ENCODE assay signal across 11 mouse cellular contexts in the genomic region with DNA sequence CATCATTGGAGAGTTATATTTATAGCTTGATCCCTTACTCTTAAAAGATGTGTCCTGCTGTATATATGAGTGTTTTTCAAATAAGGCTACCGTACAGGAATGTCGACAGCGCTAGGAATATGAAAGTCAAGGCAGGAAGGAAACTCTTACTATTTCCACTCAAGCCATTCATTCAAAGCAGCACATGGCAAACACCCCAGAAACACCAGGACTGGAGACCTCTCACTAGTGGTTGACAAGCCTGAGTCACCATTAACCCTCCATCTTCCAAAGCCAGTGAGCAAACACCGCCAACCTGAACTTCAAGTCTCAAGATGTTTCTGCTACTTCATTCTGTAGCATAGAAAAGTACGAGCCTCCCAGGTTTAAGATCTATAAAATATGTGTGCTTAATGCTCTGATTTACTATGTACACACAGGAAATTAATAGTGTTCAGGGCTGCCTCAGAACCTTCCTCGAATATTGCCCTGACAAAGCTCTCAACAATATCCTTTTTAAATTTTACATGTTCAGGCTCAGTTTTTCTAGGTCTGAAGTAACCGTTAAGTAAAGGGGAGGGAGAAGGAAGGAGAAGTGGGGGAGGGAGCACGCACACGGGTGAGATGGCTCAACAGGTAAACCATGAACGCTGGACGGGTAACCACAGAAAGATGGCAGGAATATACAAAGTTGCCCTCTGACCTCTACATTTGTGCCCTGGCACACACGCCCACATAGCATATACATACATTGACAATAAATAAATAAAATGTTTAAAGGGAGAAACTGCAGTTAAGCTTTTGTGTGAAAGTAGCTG. TPM values are rescaled to one million over a fixed set of nuclear protein-coding genes. Genes with fewer than 3 reads are reported as not detected.
A peak's percentile ranks its signal among the peaks of the same experiment; 100 is the strongest.
DNase-seq lines count a peak whose midpoint lies in the region; ATAC-seq and TF ChIP-seq lines count a peak whose summit lies in the region.
"Had no signal": no experiment of that assay in that cellular context is flagged by ENCODE, and none has a peak within 500 bp of the region (broad histone marks: within the 10 kb centered on the region; RNA-seq: fewer than 3 reads in every experiment).

No protein-coding gene starts in this region.

- 70% methylated on average over 12 of the region's 12 CpGs for WGBS in liver, embryonic 11.5 days
- WGBS in stomach, embryonic 14.5 days, result 43% methylated on average over 12 of the region's 12 CpGs

- peak overlapping the region; percentile 40 for H3K4me3 ChIP-seq in left cerebral cortex, adult 2 months
- no peak overlapping the region; the same call in 1 of the 2 replicates for H3K4me3 ChIP-seq in liver, embryonic 11.5 days (ENCODE audit: low read depth, low read length)
- H3K4me3 ChIP-seq in stomach, embryonic 14.5 days (ENCODE audit: low read depth, low read length), result peak overlapping the region; percentile 31; the same call in 1 of the 2 replicates
- H3K4me3 ChIP-seq: erythroblast, embryonic 14.5 days had no signal

- H3K4me2 ChIP-seq in liver, embryonic 11.5 days, result peak overlapping the region; percentile 54
- H3K4me2 ChIP-seq in stomach, embryonic 14.5 days (replicated peaks; ENCODE audit: low read depth, low read length), result peak overlapping the region; percentile 50

- no peaks in the 10 kb centered on the region for H3K4me1 ChIP-seq in liver, embryonic 11.5 days (replicated peaks; ENCODE audit: control insufficient read depth, insufficient read depth, low read length)
- no peaks in the 10 kb centered on the region for H3K4me1 ChIP-seq in stomach, embryonic 14.5 days (ENCODE audit: control insufficient read depth, insufficient read depth, low read length)
- H3K4me1 ChIP-seq: liver, embryonic 15.5 days had no signal

- no peaks in the 10 kb centered on the region for H3K9me3 ChIP-seq in liver, embryonic 11.5 days (ENCODE audit: control insufficient read depth, low read length)
- H3K9me3 ChIP-seq in stomach, embryonic 14.5 days (ENCODE audit: control insufficient read depth, low read depth, low read length), result no peaks in the 10 kb centered on the region
- H3K9me3 ChIP-seq: hindbrain, embryonic 15.5 days; liver, embryonic 15.5 days had no signal

- peak; percentile 39 for DNase-seq in adrenal gland, postnatal 14 days
- no peak for DNase-seq in adrenal gland, adult 18-20 months (ENCODE audit: low spot score in 2 of 2)
- no peak for DNase-seq in left cerebral cortex, adult 2 months (ENCODE audit: extremely low spot score in 1 of 2, low spot score in 2 of 2)
- no peak for DNase-seq in left cerebral cortex, adult 11 months (ENCODE audit: low spot score)
- DNase-seq in liver, embryonic 11.5 days (ENCODE audit: low spot score), result no peak
- no peak for DNase-seq in thymus, postnatal 25 days
- no peak for DNase-seq in cerebellum, postnatal 25 days

- no peak overlapping the region for H3K27ac ChIP-seq in left cerebral cortex, adult 2 months
- no peak overlapping the region for H3K27ac ChIP-seq in liver, embryonic 11.5 days (ENCODE audit: low read depth, low read length)
- H3K27ac ChIP-seq in stomach, embryonic 14.5 days (ENCODE audit: low read length), result no peak overlapping the region; the same call in 1 of the 2 replicates
- H3K27ac ChIP-seq: hindbrain, embryonic 15.5 days; liver, embryonic 15.5 days had no signal

- H3K36me3 ChIP-seq in liver, embryonic 11.5 days (ENCODE audit: control insufficient read depth, insufficient read depth, low read length), result no peaks in the 10 kb centered on the region
- no peaks in the 10 kb centered on the region for H3K36me3 ChIP-seq in stomach, embryonic 14.5 days (ENCODE audit: control insufficient read depth, insufficient read depth, low read length)
- H3K36me3 ChIP-seq: hindbrain, embryonic 15.5 days; liver, embryonic 15.5 days had no signal

- intact Hi-C loops in left cerebral cortex, adult 2 months (cut with DNase I), result no loop called here

- ATAC-seq in liver, embryonic 11.5 days (replicated peaks; ENCODE audit: low FRiP score), result no peak
- ATAC-seq in stomach, embryonic 14.5 days (ENCODE audit: insufficient number of reproducible peaks, insufficient read depth, low FRiP score, low read depth), result no peak

- no peaks in the 10 kb centered on the region for H3K27me3 ChIP-seq in liver, embryonic 11.5 days (replicated peaks; ENCODE audit: control insufficient read depth, insufficient read depth, low read length)
- H3K27me3 ChIP-seq in stomach, embryonic 14.5 days (ENCODE audit: control insufficient read depth, insufficient read depth, low read length), result no peaks in the 10 kb centered on the region
- H3K27me3 ChIP-seq: hindbrain, embryonic 15.5 days had no signal

- no peak overlapping the region for H3K9ac ChIP-seq in liver, embryonic 11.5 days (ENCODE audit: low read depth, low read length)
- H3K9ac ChIP-seq in stomach, embryonic 14.5 days (replicated peaks; ENCODE audit: low read depth, low read length), result no peak overlapping the region
- H3K9ac ChIP-seq: liver, embryonic 15.5 days had no signal

- TF ChIP-seq CTCF in left cerebral cortex, adult 2 months (IDR thresholded peaks at IDR 0.05), result no peak

RNA-seq across cellular contexts. Expression of a gene that starts 34.2 kb away (rescaled TPM):
- 51.9 and 57.7 TPM in 2 replicates for total RNA-seq in adrenal gland, postnatal 14 days (2021)
- 10 to 100 TPM; 58.1 to 81.5 TPM for total RNA-seq in adrenal gland, adult 18-20 months (2021)
- total RNA-seq in left cerebral cortex, adult 2 months (2021), result 10 to 100 TPM; 16.2 to 16.4 TPM
- 1.3 and 1.8 TPM in 2 replicates for polyA plus RNA-seq in liver, embryonic 11.5 days (2014; fragmentation: Nextera tagmentation; extraction: Ambion mirVana)
- 10.9 and 12.7 TPM in 2 replicates for polyA plus RNA-seq in stomach, embryonic 14.5 days (2014; fragmentation: Nextera tagmentation; extraction: Ambion mirVana)
- polyA plus RNA-seq: erythroblast, embryonic 14.5 days had no signal
